Mouse (Mus musculus): ENCODE data around the gene Nf1. TPM values are rescaled to one million over a fixed set of nuclear protein-coding genes. Genes with fewer than 3 reads are reported as not detected.

The Nf1 gene
- polyA plus RNA-seq, 1 experiment from 2014 or later = 8.6 TPM

- H3K36me3 ChIP-seq = peaks cover 77% of the 10 kb centered on the region
- H3K9ac ChIP-seq = no peak overlapping the region
- 87% methylated on average over 2 of the region's 2 CpGs for WGBS
Measured at GRCm38 (mm10) chr11:79570319-79570718, 230.8 kb downstream of the Nf1 start.

DNA sequence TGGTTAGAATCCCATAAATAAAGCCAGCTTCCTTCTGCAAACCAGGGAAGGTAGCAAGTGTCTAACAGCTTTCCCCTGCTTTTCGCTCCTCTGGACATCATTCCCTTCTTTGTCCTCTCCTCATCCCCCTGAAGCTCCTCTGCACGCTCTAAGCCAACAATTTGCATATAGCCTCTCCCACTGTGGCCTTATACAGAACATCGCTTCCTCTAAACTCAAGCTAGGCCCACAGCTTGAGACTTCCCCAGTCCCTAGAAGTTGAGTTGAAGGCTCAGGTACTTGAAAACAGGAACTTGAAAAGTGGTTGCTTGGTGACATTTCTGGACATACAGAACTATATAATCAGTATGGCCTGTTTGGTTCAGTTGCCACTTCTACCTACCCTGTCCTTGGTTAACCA lies 234.3 kb downstream of the Nf1 start:
- WGBS = 82% methylated on average over 3 of the region's 3 CpGs
- H3K36me3 ChIP-seq = peaks cover 61% of the 10 kb centered on the region
- no peak overlapping the region for H3K4me2 ChIP-seq

More at GRCm38 (mm10) chr11:79570319-79570718, 230.8 kb downstream of the Nf1 start:
- no peaks in the 10 kb centered on the region for H3K9me3 ChIP-seq
- ATAC-seq (ENCODE audit: insufficient number of reproducible peaks, insufficient read depth, low FRiP score, low TSS enrichment, low read depth) = no peak
- H3K4me1 ChIP-seq = no peaks in the 10 kb centered on the region
- no peaks in the 10 kb centered on the region for H3K27me3 ChIP-seq
- H3K4me3 ChIP-seq = no peak overlapping the region
- H3K4me2 ChIP-seq = no peak overlapping the region
- no peak overlapping the region for H3K27ac ChIP-seq

GRCm38 (mm10) chr11:79575383-79576073 lies 236.0 kb downstream of the Nf1 start:
- Histone ChIP-seq H3K9ac (no peak overlapping the region), H3K27ac (no peak overlapping the region), H3K4me2 (no peak overlapping the region), H3K36me3 (peaks cover 58% of the 10 kb centered on the region), H3K4me3 (no peak overlapping the region), H3K4me1 (no peaks in the 10 kb centered on the region), H3K27me3 (no peaks in the 10 kb centered on the region), H3K9me3 (no peaks in the 10 kb centered on the region)
- 91% methylated on average over 14 of the region's 14 CpGs for WGBS
- ATAC-seq (ENCODE audit: insufficient number of reproducible peaks, insufficient read depth, low FRiP score, low TSS enrichment, low read depth) = no peak

More for the DNA sequence above, 234.3 kb downstream of the Nf1 start:
- Histone ChIP-seq H3K4me1 (no peaks in the 10 kb centered on the region), H3K9me3 (no peaks in the 10 kb centered on the region), H3K4me3 (no peak overlapping the region), H3K27ac (no peak overlapping the region), H3K27me3 (no peaks in the 10 kb centered on the region), H3K9ac (no peak overlapping the region)
- ATAC-seq (ENCODE audit: insufficient number of reproducible peaks, insufficient read depth, low FRiP score, low TSS enrichment, low read depth) = no peak

DNA sequence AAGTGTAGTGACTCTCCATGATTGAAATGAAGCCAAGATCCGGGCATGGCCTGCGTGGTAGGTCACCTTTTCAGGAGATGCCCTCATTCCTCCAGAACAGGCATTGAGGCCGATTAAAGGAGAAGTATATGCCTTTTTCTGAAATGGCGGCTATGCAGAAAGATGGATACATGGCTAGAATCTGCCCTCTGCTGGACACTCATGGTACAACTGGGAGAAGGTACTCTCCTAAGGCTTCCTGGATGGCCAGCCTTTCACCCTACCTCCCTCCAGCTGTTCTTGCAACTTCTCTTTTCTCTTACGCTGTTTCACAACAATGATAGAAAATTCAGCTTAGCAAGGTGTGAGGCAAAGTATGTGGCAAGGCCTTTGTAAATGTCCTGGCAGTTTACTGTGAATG lies 238.2 kb downstream of the Nf1 start:
- 50% methylated on average over 5 of the region's 5 CpGs for WGBS
- Histone ChIP-seq H3K9me3 (no peaks in the 10 kb centered on the region), H3K27me3 (no peaks in the 10 kb centered on the region), H3K4me1 (no peaks in the 10 kb centered on the region), H3K27ac (no peak overlapping the region), H3K9ac (no peak overlapping the region), H3K4me3 (no peak overlapping the region), H3K36me3 (peaks cover 39% of the 10 kb centered on the region), H3K4me2 (no peak overlapping the region)
- ATAC-seq (ENCODE audit: insufficient number of reproducible peaks, insufficient read depth, low FRiP score, low TSS enrichment, low read depth) = no peak

DNA sequence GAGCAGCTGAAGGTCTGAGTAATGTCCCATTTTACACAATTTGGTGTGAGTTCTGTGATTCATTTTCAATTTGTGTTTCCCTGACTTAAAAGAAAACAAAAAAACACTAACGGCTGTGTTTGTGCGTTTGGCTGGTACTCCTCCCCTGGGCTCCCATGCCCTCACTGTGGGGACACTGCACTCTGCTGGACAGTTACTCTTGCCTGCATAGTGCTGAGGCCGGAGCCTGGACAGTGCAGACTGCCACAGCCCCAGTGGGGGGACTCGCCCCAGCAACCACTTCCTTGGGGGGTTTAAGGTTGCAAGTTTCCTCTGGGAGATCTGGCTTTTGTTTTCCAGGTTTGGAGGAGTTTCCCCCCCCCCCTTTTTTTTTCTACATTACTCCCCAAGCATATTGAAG lies 241.2 kb downstream of the Nf1 start:
- Histone ChIP-seq H3K4me1 (no peaks in the 10 kb centered on the region), H3K27ac (no peak overlapping the region), H3K27me3 (no peaks in the 10 kb centered on the region), H3K4me3 (no peak overlapping the region), H3K9me3 (no peaks in the 10 kb centered on the region), H3K36me3 (peaks cover 21% of the 10 kb centered on the region), H3K9ac (no peak overlapping the region), H3K4me2 (no peak overlapping the region)
- ATAC-seq (ENCODE audit: insufficient number of reproducible peaks, insufficient read depth, low FRiP score, low TSS enrichment, low read depth) = no peak
- WGBS = 35% methylated on average over 4 of the region's 4 CpGs

GRCm38 (mm10) chr11:79581257-79581656 lies 241.8 kb downstream of the Nf1 start:
- no peaks in the 10 kb centered on the region for H3K27me3 ChIP-seq
- 86% methylated on average over 6 of the region's 6 CpGs for WGBS
- H3K27ac ChIP-seq = no peak overlapping the region
- no peak overlapping the region for H3K4me2 ChIP-seq
- peaks cover 19% of the 10 kb centered on the region for H3K36me3 ChIP-seq
- H3K4me1 ChIP-seq = no peaks in the 10 kb centered on the region
- no peak overlapping the region for H3K9ac ChIP-seq
- ATAC-seq (ENCODE audit: insufficient number of reproducible peaks, insufficient read depth, low FRiP score, low TSS enrichment, low read depth) = no peak
- no peaks in the 10 kb centered on the region for H3K9me3 ChIP-seq
- no peak overlapping the region for H3K4me3 ChIP-seq

DNA sequence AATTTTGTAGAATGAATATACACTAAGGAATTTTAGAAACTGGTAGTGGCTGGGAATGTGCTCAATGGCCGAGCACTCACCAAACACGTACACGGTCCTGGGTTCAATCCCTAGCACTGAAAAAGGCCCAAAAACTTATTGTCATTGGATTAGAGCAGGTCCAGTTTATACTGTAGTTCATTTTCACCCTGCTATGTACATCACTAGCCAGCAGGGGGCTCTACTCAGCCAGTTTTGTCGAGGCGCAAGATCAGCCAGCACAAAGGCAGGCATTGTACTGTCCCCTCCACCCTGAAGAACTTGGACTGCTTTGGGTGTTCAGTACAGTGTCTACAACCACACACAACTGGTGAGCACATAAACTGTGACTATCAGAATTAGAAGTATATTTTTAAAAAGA lies 244.7 kb downstream of the Nf1 start:
- Histone ChIP-seq H3K4me2 (no peak overlapping the region), H3K9me3 (no peaks in the 10 kb centered on the region), H3K9ac (no peak overlapping the region), H3K36me3 (0 out of 2 replicates have a peak, but pooled peaks cover 8% of the 10 kb centered on the region), H3K4me1 (no peaks in the 10 kb centered on the region), H3K27ac (no peak overlapping the region), H3K4me3 (no peak overlapping the region), H3K27me3 (peaks cover 10% of the 10 kb centered on the region)
- WGBS = 6% methylated on average over 5 of the region's 5 CpGs
- no peak for ATAC-seq (ENCODE audit: insufficient number of reproducible peaks, insufficient read depth, low FRiP score, low TSS enrichment, low read depth)

DNA sequence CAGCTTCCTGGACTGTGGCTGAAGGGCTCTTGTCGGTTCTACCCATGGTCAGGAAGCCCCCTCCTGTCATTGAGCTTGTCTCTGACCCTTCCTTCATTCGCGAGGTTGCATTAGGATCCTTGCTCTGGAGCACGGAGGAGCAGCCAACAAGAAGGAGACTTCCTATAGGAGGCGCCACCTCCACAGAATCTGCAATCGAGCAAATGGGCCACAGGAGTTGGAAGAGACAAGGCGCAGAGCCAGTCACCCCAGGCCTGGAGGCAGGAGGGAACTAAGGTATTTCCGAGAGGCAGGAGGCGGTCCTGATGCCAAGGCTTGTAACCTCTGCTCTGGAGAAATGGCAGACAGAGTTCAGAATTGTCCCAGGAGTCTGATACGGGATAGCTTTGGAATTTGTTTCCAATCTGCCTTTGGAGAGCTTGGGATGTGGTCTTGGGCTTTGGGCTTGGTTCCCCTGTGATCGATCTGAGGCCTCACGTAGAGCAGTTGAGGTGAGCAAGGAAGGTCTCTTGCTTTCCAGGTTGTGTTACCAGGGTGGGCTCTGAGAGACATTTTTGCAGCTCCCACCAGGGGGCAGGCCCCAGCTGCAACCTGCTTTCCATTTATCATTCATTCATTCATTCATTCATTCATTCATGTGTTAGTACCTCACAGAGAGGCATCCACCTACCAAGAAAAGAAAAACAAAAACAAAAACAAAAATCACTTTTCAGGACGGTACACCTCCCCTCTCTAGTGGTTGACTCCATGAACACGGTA lies 250.0 kb downstream of the Nf1 start:
- peaks cover 14% of the 10 kb centered on the region for H3K4me1 ChIP-seq
- H3K4me3 ChIP-seq = no peak overlapping the region
- H3K9ac ChIP-seq = no peak overlapping the region
- H3K4me2 ChIP-seq = no peak overlapping the region
- no peaks in the 10 kb centered on the region for H3K36me3 ChIP-seq
- 44% methylated on average over 14 of the region's 14 CpGs for WGBS
- no peak overlapping the region for H3K27ac ChIP-seq
- peaks cover 57% of the 10 kb centered on the region for H3K27me3 ChIP-seq
- no peaks in the 10 kb centered on the region for H3K9me3 ChIP-seq
- no peak for ATAC-seq (ENCODE audit: insufficient number of reproducible peaks, insufficient read depth, low FRiP score, low TSS enrichment, low read depth)

DNA sequence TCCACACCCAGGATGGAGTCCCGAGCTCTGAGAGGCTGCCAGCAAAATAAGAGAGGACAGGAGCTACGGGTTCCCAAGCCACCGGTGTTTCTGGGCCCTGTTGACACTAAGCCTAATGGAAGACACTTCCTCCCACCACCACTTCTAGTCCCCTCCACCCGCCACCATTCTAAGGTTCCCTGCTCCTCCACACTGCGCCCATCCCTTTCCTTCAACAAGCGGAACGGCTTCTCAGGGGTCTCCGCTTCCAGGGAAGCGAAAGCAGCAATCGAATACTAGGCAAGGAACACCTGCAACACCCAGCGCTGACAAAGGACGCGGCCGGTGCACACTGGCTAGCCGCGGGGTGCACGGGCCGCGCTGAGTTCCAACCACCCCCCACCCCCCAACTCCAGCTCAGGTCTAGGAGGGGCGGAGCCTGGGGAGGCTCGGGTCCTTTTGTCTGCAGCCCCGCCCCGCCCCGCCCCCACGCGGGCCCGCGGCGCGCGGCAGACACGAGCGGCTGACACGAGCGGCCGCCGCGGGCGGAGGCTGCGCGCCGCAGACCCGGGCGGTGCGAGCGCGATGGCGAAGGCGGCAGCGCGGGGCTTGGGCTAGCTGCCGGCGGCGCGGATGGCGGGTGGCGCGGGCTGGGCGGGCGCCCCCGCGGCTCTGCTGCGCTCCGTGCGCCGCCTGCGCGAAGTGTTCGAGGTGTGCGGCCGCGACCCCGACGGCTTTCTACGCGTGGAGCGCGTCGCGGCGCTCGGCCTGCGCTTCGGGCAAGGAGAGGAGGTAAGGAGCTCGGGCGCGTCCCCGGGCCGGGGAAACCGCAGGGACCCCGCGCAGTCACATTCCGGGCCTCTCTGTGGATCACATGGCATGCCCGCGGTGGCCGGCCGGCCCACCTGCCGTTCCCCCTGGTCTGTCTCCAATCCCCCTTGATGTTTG lies 251.4 kb downstream of the Nf1 start, which contains the start of gene Rab11fip4:
TSS of gene Rab11fip4 (plus strand) at position 549 of the 927 bp plus-strand sequence.
- Histone ChIP-seq H3K4me3 (peak within 1 kb of the TSS; percentile 62), H3K4me1 (peaks cover 14% of the 10 kb centered on the region), H3K9ac (peak within 1 kb of the TSS; percentile 72), H3K27ac (no peak within 1 kb of the TSS), H3K4me2 (peak within 1 kb of the TSS; percentile 92), H3K27me3 (peaks cover 57% of the 10 kb centered on the region), H3K9me3 (no peaks in the 10 kb centered on the region), H3K36me3 (no peaks in the 10 kb centered on the region)
- WGBS = 1% methylated on average over 85 of the region's 98 CpGs
- ATAC-seq (ENCODE audit: insufficient number of reproducible peaks, insufficient read depth, low FRiP score, low TSS enrichment, low read depth) = 0 out of 2 replicates have a peak, but pooled peaks have one; percentile 28

- 26% methylated on average over 5 of the region's 5 CpGs for WGBS
- ATAC-seq (ENCODE audit: insufficient number of reproducible peaks, insufficient read depth, low FRiP score, low TSS enrichment, low read depth) = no peak
Measured at GRCm38 (mm10) chr11:79591591-79591975, 252.1 kb downstream of the Nf1 start.

DNA sequence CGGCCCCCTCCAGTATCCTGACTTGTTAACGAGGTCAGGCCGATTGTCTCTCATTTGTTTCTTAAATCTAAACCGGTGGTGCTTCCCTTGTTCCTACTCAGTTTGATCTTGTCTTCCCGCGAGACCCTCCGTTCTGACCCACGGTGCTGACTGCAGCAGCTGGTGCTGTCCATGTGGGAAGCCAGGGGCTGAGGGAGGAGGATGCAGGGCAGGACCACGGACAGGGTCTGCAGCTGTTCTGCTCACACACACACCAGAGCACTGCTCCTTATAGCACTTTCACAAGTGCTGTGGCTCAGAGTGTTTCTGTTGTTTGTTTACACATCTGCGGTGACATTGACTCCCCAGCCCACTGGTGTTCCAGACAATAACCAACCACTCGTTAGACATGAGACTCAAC lies 254.0 kb downstream of the Nf1 start:
- peaks cover 14% of the 10 kb centered on the region for H3K4me1 ChIP-seq
- no peak overlapping the region for H3K4me3 ChIP-seq
- H3K36me3 ChIP-seq = no peaks in the 10 kb centered on the region
- peaks cover 54% of the 10 kb centered on the region for H3K27me3 ChIP-seq
- H3K4me2 ChIP-seq = no peak overlapping the region
- H3K9ac ChIP-seq = no peak overlapping the region
- WGBS = 32% methylated on average over 11 of the region's 11 CpGs
- ATAC-seq (ENCODE audit: insufficient number of reproducible peaks, insufficient read depth, low FRiP score, low TSS enrichment, low read depth) = no peak
- no peak overlapping the region for H3K27ac ChIP-seq
- no peaks in the 10 kb centered on the region for H3K9me3 ChIP-seq

More at GRCm38 (mm10) chr11:79591591-79591975, 252.1 kb downstream of the Nf1 start:
- H3K9me3 ChIP-seq = no peaks in the 10 kb centered on the region
- no peaks in the 10 kb centered on the region for H3K36me3 ChIP-seq
- H3K27me3 ChIP-seq = peaks cover 57% of the 10 kb centered on the region
- H3K9ac ChIP-seq = peak overlapping the region; percentile 72
- H3K4me2 ChIP-seq = peak overlapping the region; percentile 92
- H3K27ac ChIP-seq = no peak overlapping the region
- H3K4me1 ChIP-seq = peaks cover 14% of the 10 kb centered on the region
- peak overlapping the region; percentile 62 for H3K4me3 ChIP-seq
